In the genomic region with DNA sequence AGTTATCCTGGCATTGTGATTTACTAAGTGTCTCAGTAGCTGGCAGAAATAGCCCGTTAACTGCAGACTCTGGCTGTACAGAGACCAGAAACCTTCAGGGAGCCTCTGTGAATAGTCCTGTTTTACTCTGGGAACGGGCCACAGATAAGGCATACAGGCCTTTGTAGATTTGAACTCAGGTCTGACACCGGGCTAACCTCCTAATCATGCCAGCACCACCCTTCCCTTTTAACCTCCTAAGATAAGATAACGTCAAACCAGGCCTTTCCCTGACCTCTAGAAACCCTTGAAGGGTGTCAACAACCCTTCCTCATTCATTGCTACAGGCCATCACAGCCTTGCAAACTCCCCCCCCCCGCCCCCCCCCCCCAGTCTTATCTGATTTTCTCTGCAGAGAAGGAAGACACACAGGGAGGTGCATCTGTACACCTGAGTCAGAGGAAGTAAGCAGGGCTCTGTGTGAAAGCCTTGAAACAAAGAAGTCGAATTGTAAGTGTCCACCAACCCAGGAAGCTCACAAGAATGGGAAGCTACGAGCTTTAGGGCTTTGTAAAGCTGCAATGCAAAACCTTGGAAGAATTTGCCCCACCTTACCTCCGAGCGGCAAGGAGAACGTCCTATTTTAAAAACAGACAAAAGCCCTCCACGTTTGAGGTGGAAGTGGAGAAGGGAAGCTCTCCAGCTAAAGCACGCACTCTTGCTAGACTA, we compare ENCODE assay signal across 9 mouse cellular contexts.
DNase-seq lines count a peak whose midpoint lies in the region; ATAC-seq and TF ChIP-seq lines count a peak whose summit lies in the region.
"Had no signal": no experiment of that assay in that cellular context is flagged by ENCODE, and none has a peak within 500 bp of the region (broad histone marks: within the 10 kb centered on the region; RNA-seq: fewer than 3 reads in every experiment).

No protein-coding gene starts in this region.

- H3K27me3 ChIP-seq in lung, embryonic 16.5 days (ENCODE audit: control insufficient read depth, insufficient read depth, low read depth, low read length) = no peaks in the 10 kb centered on the region
- no peaks in the 10 kb centered on the region for H3K27me3 ChIP-seq in forebrain, embryonic 13.5 days
- H3K27me3 ChIP-seq in limb, embryonic 13.5 days = 0 out of 2 replicates have a peak, but pooled peaks cover 3% of the 10 kb centered on the region
- no peaks in the 10 kb centered on the region for H3K27me3 ChIP-seq in stomach, embryonic 16.5 days (ENCODE audit: control insufficient read depth, insufficient read depth, low read length)

- H3K27ac ChIP-seq in lung, embryonic 16.5 days (ENCODE audit: low read length) = peak overlapping the region; percentile 48; the same call in 1 of the 2 replicates
- H3K27ac ChIP-seq in forebrain, embryonic 13.5 days = no peak overlapping the region
- H3K27ac ChIP-seq in limb, embryonic 13.5 days = no peak overlapping the region; the same call in 1 of the 2 replicates
- peak overlapping the region; percentile 79 for H3K27ac ChIP-seq in stomach, embryonic 16.5 days (ENCODE audit: low read length)

- H3K4me1 ChIP-seq in lung, embryonic 16.5 days (replicated peaks; ENCODE audit: control insufficient read depth, insufficient read depth, low read length) = peaks cover 35% of the 10 kb centered on the region
- peaks cover 28% of the 10 kb centered on the region for H3K4me1 ChIP-seq in lung, adult 2 months (ENCODE audit: control insufficient read depth, insufficient read depth, low read length)
- peaks cover 27% of the 10 kb centered on the region for H3K4me1 ChIP-seq in forebrain, embryonic 13.5 days
- H3K4me1 ChIP-seq in limb, embryonic 13.5 days = peaks cover 7% of the 10 kb centered on the region
- peaks cover 59% of the 10 kb centered on the region for H3K4me1 ChIP-seq in stomach, embryonic 16.5 days (ENCODE audit: control insufficient read depth, insufficient read depth, low read length)

- no peak for TF ChIP-seq CTCF in lung, adult 2 months (IDR thresholded peaks at IDR 0.05; ENCODE audit: insufficient read depth, low read length)

- no peak for DNase-seq in lung, adult 2 months
- no peak for DNase-seq in cerebellum, postnatal 10 days
- DNase-seq in gastrocnemius, postnatal 36 days = no peak
- DNase-seq: layer of hippocampus, postnatal 36 days had no signal

- H3K9ac ChIP-seq in lung, embryonic 16.5 days (ENCODE audit: low read length) = 0 out of 2 replicates have a peak overlapping the region, but pooled peaks have one; percentile 5
- no peak overlapping the region for H3K9ac ChIP-seq in forebrain, embryonic 13.5 days
- H3K9ac ChIP-seq in limb, embryonic 13.5 days = 0 out of 2 replicates have a peak overlapping the region, but pooled peaks have one; percentile 36
- no peak overlapping the region; the same call in 1 of the 2 replicates for H3K9ac ChIP-seq in stomach, embryonic 16.5 days (ENCODE audit: low read length)

- peak overlapping the region; percentile 43 for H3K4me2 ChIP-seq in lung, embryonic 16.5 days (ENCODE audit: low read depth, low read length)
- H3K4me2 ChIP-seq in forebrain, embryonic 13.5 days = peak overlapping the region; percentile 15; the same call in 1 of the 2 replicates
- H3K4me2 ChIP-seq in limb, embryonic 13.5 days (replicated peaks) = peak overlapping the region; percentile 43
- H3K4me2 ChIP-seq in stomach, embryonic 16.5 days (ENCODE audit: low read depth, low read length) = peak overlapping the region; percentile 46

- intact Hi-C loops in gastrocnemius, postnatal 36 days (cut with DNase I) = no loop called here

- H3K9me3 ChIP-seq in lung, embryonic 16.5 days (ENCODE audit: control insufficient read depth, low read length) = no peaks in the 10 kb centered on the region
- H3K9me3 ChIP-seq in forebrain, embryonic 13.5 days (replicated peaks) = no peaks in the 10 kb centered on the region
- no peaks in the 10 kb centered on the region for H3K9me3 ChIP-seq in limb, embryonic 13.5 days
- H3K9me3 ChIP-seq in stomach, embryonic 16.5 days (replicated peaks; ENCODE audit: control insufficient read depth, low read length) = no peaks in the 10 kb centered on the region

- ATAC-seq in lung, embryonic 16.5 days (ENCODE audit: low read depth) = peak; percentile 8; the same call in 1 of the 2 replicates
- no peak for ATAC-seq in forebrain, embryonic 13.5 days
- ATAC-seq in limb, embryonic 13.5 days (ENCODE audit: low FRiP score, low read depth) = no peak
- peak; percentile 7; the same call in 1 of the 2 replicates for ATAC-seq in stomach, embryonic 16.5 days (ENCODE audit: insufficient read depth, low FRiP score)

- TF ChIP-seq POLR2A in lung, adult 2 months (IDR thresholded peaks at IDR 0.05; ENCODE audit: borderline replicate concordance, extremely low read depth, low read depth, low read length) = no peak

- peak overlapping the region; percentile 11; the same call in 1 of the 2 replicates for H3K4me3 ChIP-seq in lung, embryonic 16.5 days (ENCODE audit: low read length)
- H3K4me3 ChIP-seq in lung, adult 2 months (replicated peaks; ENCODE audit: extremely low read depth, low read depth, low read length) = no peak overlapping the region
- H3K4me3 ChIP-seq in forebrain, embryonic 13.5 days = no peak overlapping the region
- no peak overlapping the region for H3K4me3 ChIP-seq in limb, embryonic 13.5 days
- H3K4me3 ChIP-seq in stomach, embryonic 16.5 days (replicated peaks; ENCODE audit: low read length) = 0 out of 2 replicates have a peak overlapping the region, but pooled peaks have one; percentile 14
- H3K4me3 ChIP-seq: erythroblast, embryonic 14.5 days had no signal

- no peaks in the 10 kb centered on the region for H3K36me3 ChIP-seq in lung, embryonic 16.5 days (ENCODE audit: control insufficient read depth, insufficient read depth, low read length)
- H3K36me3 ChIP-seq in forebrain, embryonic 13.5 days (ENCODE audit: poor library complexity, severe bottlenecking) = no peaks in the 10 kb centered on the region
- H3K36me3 ChIP-seq in limb, embryonic 13.5 days = no peaks in the 10 kb centered on the region
- no peaks in the 10 kb centered on the region for H3K36me3 ChIP-seq in stomach, embryonic 16.5 days (ENCODE audit: control insufficient read depth, insufficient read depth, low read length)

- 19% methylated on average over 12 of the region's 12 CpGs for WGBS in lung, embryonic 16.5 days
- 17% methylated on average over 12 of the region's 12 CpGs for WGBS in lung, adult 2 months
- 41% methylated on average over 12 of the region's 12 CpGs for WGBS in forebrain, embryonic 13.5 days
- WGBS in limb, embryonic 13.5 days = 41% methylated on average over 12 of the region's 12 CpGs
- WGBS in stomach, embryonic 16.5 days = 19% methylated on average over 12 of the region's 12 CpGs

Comparison
In these comparisons a context has a peak if more than half of its experiments do, and no peak if none do; other contexts are left out.
1. H3K4me3 ChIP-seq: peak in lung, embryonic 16.5 days (single experiment) and stomach, embryonic 16.5 days (single experiment); none in lung, adult 2 months (single experiment), forebrain, embryonic 13.5 days (single experiment) and limb, embryonic 13.5 days (single experiment).
2. ATAC-seq: peak in lung, embryonic 16.5 days (single experiment) and stomach, embryonic 16.5 days (single experiment); none in forebrain, embryonic 13.5 days (single experiment) and limb, embryonic 13.5 days (single experiment).
3. H3K27ac ChIP-seq: peak in lung, embryonic 16.5 days (single experiment) and stomach, embryonic 16.5 days (single experiment); none in forebrain, embryonic 13.5 days (single experiment) and limb, embryonic 13.5 days (single experiment).
4. H3K9ac ChIP-seq: peak in lung, embryonic 16.5 days (single experiment) and limb, embryonic 13.5 days (single experiment); none in forebrain, embryonic 13.5 days (single experiment) and stomach, embryonic 16.5 days (single experiment).
5. Peak in every context shown above with its lines, with median percentiles within 50 percentile points of each other: H3K4me2 ChIP-seq.